Mouse (Mus musculus) CH12F3 (cell line): Measurements from ENCODE around the gene Cux1.
"Not testable (repeated sequence)": the region's sequence is repeated elsewhere in the genome, so short reads cannot be mapped to it uniquely, and the experiment has no call there.

Source experiments
- in situ Hi-C: fragments of 300-500 bp; cut with MboI; formaldehyde crosslinking; loops from 2 replicates; pipeline ENCODE4 v1.14.3; 2020; ENCODE audit warnings: low sequenced_read_pairs

The Cux1 gene

DNA sequence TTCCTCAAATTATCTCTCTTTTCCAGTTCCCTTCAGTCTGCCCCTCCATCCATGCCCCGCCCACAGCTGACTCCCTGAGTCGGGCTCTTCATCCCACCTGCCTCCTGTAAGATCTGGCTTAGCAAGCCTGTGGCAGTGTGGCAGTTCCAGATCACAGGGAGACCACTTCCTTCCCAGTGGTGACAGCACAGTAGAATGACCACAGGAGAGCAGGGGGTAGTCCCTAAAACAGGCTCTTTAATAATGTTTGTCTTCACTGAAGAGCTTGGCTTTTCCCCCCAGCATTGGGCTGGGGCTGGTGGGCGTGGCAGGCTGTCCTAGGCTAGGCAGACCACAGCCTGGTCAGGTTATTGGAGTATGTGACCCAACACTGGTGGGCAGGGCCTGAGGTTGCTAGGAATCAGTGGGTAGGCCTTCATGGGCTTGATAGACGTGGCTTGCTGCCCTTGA, 349.3 kb downstream of the Cux1 start:
- in situ Hi-C loops, result no loop called here

DNA sequence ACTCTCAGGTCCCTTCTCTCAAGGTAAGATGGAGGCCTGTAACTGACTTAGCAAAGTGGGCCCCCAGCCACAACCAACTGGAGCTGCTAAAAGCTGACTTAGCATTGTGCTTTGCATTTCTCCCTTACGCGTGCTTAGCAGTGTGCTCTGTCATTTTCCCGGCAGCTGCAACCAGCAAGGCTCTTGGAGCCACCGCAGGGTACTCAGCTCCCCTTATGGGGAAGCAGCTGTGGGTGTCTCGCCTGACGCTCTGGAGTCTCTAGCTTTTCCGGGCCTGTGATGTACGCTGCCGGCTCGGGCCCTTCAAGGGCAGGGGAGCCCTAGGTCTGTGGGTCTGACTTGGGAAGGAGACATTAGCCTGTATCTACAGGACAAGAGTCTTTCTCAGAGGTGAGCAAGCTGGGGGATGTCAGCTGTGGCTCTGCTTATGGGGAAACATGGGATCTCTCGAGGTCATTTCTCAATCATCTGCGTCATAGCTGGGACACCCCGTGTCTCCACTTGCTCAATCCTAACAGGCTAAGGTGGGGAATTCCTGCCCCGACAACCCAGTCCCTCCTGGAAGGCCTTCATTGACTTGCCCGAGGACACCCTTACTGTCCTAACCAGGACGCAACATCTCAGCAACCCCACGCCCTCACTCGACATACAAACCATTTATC, 350.2 kb downstream of the Cux1 start:
- in situ Hi-C loops, result no loop called here

GRCm38 (mm10) chr5:136215958-136216357, 351.3 kb downstream of the Cux1 start:
- in situ Hi-C loops, result no loop called here

GRCm38 (mm10) chr5:136215211-136215610, 352.1 kb downstream of the Cux1 start:
- in situ Hi-C loops, result no loop called here

DNA sequence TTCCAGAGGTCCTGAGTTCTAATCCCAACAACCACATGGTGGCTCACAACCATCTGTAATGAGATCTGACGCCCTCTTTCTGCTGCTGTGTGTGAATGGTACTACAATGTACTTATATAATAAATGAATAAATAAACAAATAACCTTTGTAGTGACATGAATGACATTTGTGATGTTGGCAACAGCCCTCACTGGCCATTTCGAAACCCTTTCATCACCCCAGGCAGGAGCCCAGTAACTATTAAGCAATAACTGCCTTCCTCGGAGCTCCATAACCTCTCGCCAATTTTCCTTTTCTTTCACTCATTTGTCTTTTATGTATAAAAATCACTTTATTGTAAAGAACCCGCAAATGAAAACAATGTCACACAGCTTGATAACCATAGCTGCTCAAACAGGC, 353.6 kb downstream of the Cux1 start:
- in situ Hi-C loops, result no loop called here

DNA sequence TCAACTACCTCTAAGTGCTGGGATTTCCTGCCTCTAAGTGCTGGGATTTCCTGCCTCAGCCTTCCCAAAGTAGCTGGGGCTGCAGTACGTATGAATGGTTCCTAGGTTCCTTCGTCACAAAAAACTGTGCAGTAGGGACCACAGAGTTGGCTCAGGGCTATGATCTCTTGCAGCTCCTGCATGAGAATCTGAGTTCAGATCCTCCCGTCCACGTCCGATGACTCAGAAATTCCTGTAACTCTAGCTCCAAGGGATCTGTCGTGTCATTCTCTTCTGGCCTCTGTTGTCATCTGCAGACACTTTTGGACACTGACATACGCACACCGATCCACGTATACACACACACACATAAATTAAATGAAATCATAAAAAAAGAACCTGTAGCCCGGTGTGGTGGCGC, 354.6 kb downstream of the Cux1 start:
- in situ Hi-C loops, result no loop called here

GRCm38 (mm10) chr5:136211341-136212102, 355.8 kb downstream of the Cux1 start:
- in situ Hi-C loops, result not testable (repeated sequence)

DNA sequence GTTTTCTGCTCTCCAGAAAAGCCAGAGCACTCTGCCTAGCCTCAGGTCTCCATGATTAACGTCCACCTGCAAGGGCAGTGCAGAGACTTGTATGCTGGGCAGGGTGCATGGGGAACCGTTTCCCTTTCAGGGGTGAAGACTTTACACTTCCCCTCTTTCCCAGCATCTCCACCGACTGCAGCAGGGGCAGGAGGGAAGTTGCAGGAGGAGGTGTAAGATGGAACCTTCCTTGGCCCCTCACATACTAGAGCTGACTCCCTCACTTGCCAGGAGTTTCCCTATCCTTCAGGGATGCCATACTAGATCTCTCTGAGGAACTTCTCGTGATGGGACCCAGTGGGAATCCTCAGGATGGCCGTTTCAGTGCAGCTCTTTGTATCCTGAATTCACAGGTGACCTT, 356.7 kb downstream of the Cux1 start:
- in situ Hi-C loops, result no loop called here

GRCm38 (mm10) chr5:136201832-136202231, 365.5 kb downstream of the Cux1 start:
- in situ Hi-C loops, result no loop called here

- in situ Hi-C loops, result loop anchor here (5.0 kb wide), 1 partner anchor 53 kb away; no protein-coding TSS in a partner anchor
Observed at GRCm38 (mm10) chr5:136199526-136199925, 367.8 kb downstream of the Cux1 start.

DNA sequence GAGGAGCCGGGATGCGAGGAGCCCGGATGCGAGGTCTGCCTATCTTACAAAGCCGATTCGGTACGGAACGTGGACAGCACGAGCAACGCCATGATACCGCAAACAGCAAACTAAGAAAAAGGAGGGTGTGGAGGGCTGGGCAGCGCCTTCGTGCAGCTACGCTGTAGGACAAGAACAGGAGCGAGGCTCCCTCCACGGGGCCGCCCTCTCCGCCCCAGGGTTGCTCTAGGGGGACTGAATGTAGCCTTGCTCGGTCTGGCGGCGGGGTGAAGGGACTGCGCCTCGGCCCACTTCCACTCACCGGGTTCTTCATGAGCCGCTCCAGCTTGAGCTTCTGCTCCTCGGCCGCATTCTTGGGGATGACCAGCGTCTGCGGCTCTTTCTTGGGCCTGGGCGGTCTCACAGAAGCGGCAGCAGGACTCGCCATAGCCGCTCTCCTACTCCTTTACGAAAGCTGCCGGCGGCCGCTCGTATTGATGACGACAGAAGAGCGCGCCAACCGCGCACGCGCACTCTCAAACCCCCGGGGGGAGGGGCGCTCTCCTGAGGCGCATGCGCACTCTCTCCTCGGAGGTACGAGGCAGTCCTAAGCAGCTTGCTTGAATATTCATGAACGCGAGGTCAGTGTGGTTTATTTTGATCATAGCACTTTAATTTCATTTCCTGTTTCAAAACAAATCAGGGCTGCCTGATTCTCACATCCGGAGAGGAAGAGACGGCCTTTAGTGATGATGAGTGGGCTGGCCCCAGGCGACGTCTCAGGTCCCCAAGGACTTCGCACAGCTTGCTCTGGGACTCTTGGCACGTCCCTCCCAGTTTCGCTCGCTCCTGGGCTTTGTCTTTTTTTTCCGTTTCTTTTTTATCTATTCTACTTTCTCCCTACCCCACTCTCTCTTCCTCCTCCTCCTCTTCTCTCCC, 368.6 kb downstream of the Cux1 start, which contains the start of gene Prkrip1:
TSS of gene Prkrip1 (minus strand) at position 490 of the 918 bp plus-strand sequence.
- in situ Hi-C loops, result loop anchor here (5.0 kb wide), 1 partner anchor 54 kb away; no protein-coding TSS in a partner anchor
